Mouse (Mus musculus): ENCODE measurements at regions not wholly inside any gene's neighbourhood (a gene's known extent, or its start where the extent isn't known, plus 50 kb on each side); places are given as distances from the start of the nearest gene placed in this dataset.

GRCm38 (mm10) chr9:120657786-120658185 is 86.5 kb downstream of the Rpl14 start:
- no peaks in the 10 kb centered on the region for H3K36me3 ChIP-seq
- no peaks in the 10 kb centered on the region for H3K4me1 ChIP-seq
- ATAC-seq (ENCODE audit: borderline replicate concordance, extremely low read depth, low FRiP score, low TSS enrichment), result no peak
- no peak overlapping the region for H3K4me3 ChIP-seq
- no peaks in the 10 kb centered on the region for H3K9me3 ChIP-seq
- H3K4me2 ChIP-seq, result no peak overlapping the region
- H3K27me3 ChIP-seq, result no peaks in the 10 kb centered on the region
- no peak overlapping the region for H3K27ac ChIP-seq
- H3K9ac ChIP-seq, result no peak overlapping the region

GRCm38 (mm10) chr9:120658576-120658975 is 87.3 kb downstream of the Rpl14 start:
- Histone ChIP-seq H3K4me1 (no peaks in the 10 kb centered on the region), H3K27me3 (no peaks in the 10 kb centered on the region), H3K36me3 (no peaks in the 10 kb centered on the region), H3K9ac (no peak overlapping the region), H3K27ac (no peak overlapping the region), H3K4me3 (no peak overlapping the region), H3K4me2 (no peak overlapping the region), H3K9me3 (no peaks in the 10 kb centered on the region)
- 56% methylated on average over 2 of the region's 2 CpGs for WGBS
- ATAC-seq (ENCODE audit: borderline replicate concordance, extremely low read depth, low FRiP score, low TSS enrichment), result no peak

- Histone ChIP-seq H3K9me3 (no peaks in the 10 kb centered on the region), H3K27me3 (no peaks in the 10 kb centered on the region), H3K36me3 (no peaks in the 10 kb centered on the region), H3K9ac (no peak overlapping the region), H3K4me3 (no peak overlapping the region), H3K27ac (no peak overlapping the region), H3K4me1 (no peaks in the 10 kb centered on the region), H3K4me2 (no peak overlapping the region)
- ATAC-seq (ENCODE audit: borderline replicate concordance, extremely low read depth, low FRiP score, low TSS enrichment), result no peak
- 50% methylated on average over 5 of the region's 5 CpGs for WGBS
Measured at GRCm38 (mm10) chr9:120661226-120661625, 90.0 kb downstream of the Rpl14 start.

GRCm38 (mm10) chr9:120661641-120662227 is 90.5 kb downstream of the Rpl14 start:
- H3K4me3 ChIP-seq, result no peak overlapping the region
- whole genome bisulfite sequencing, result 86% methylated on average over 7 of the region's 7 CpGs
- H3K9ac ChIP-seq, result no peak overlapping the region
- H3K4me1 ChIP-seq, result no peaks in the 10 kb centered on the region
- no peaks in the 10 kb centered on the region for H3K9me3 ChIP-seq
- H3K27ac ChIP-seq, result no peak overlapping the region
- H3K4me2 ChIP-seq, result no peak overlapping the region
- no peaks in the 10 kb centered on the region for H3K27me3 ChIP-seq
- ATAC-seq (ENCODE audit: borderline replicate concordance, extremely low read depth, low FRiP score, low TSS enrichment), result no peak
- no peaks in the 10 kb centered on the region for H3K36me3 ChIP-seq

- Histone ChIP-seq H3K4me3 (no peak overlapping the region), H3K36me3 (no peaks in the 10 kb centered on the region), H3K9ac (no peak overlapping the region), H3K27ac (no peak overlapping the region), H3K9me3 (no peaks in the 10 kb centered on the region), H3K4me2 (no peak overlapping the region), H3K27me3 (no peaks in the 10 kb centered on the region), H3K4me1 (no peaks in the 10 kb centered on the region)
- no peak for ATAC-seq (ENCODE audit: borderline replicate concordance, extremely low read depth, low FRiP score, low TSS enrichment)
- 46% methylated on average over 6 of the region's 6 CpGs for WGBS
Measured at GRCm38 (mm10) chr9:120663181-120663580, 91.9 kb downstream of the Rpl14 start.

- no peak for ATAC-seq (ENCODE audit: borderline replicate concordance, extremely low read depth, low FRiP score, low TSS enrichment)
- Histone ChIP-seq H3K27me3 (no peaks in the 10 kb centered on the region), H3K9me3 (no peaks in the 10 kb centered on the region), H3K4me2 (no peak overlapping the region), H3K9ac (no peak overlapping the region), H3K36me3 (no peaks in the 10 kb centered on the region), H3K27ac (no peak overlapping the region), H3K4me1 (no peaks in the 10 kb centered on the region), H3K4me3 (no peak overlapping the region)
- 87% methylated on average over 10 of the region's 10 CpGs for WGBS
Measured at GRCm38 (mm10) chr9:120664086-120664485, 92.8 kb downstream of the Rpl14 start.

- Histone ChIP-seq H3K9me3 (no peaks in the 10 kb centered on the region), H3K4me2 (no peak overlapping the region), H3K9ac (no peak overlapping the region), H3K36me3 (no peaks in the 10 kb centered on the region), H3K4me1 (peaks cover 18% of the 10 kb centered on the region), H3K27me3 (peaks cover 15% of the 10 kb centered on the region), H3K27ac (no peak overlapping the region), H3K4me3 (no peak overlapping the region)
- no peak for ATAC-seq (ENCODE audit: borderline replicate concordance, extremely low read depth, low FRiP score, low TSS enrichment)
- WGBS, result 25% methylated on average over 6 of the region's 6 CpGs
Measured at GRCm38 (mm10) chr9:120672452-120672851, 101.2 kb downstream of the Rpl14 start.

GRCm38 (mm10) chr9:120674855-120675254 is 103.6 kb downstream of the Rpl14 start:
- Histone ChIP-seq H3K9ac (no peak overlapping the region), H3K27me3 (peaks cover 15% of the 10 kb centered on the region), H3K4me2 (peak overlapping the region; percentile 54), H3K4me3 (no peak overlapping the region), H3K36me3 (no peaks in the 10 kb centered on the region), H3K27ac (no peak overlapping the region), H3K9me3 (no peaks in the 10 kb centered on the region), H3K4me1 (peaks cover 20% of the 10 kb centered on the region)
- ATAC-seq (ENCODE audit: borderline replicate concordance, extremely low read depth, low FRiP score, low TSS enrichment), result no peak
- 3% methylated on average over 11 of the region's 11 CpGs for WGBS

GRCm38 (mm10) chr9:120675371-120676150 is 104.3 kb downstream of the Rpl14 start:
- H3K4me1 ChIP-seq, result peaks cover 21% of the 10 kb centered on the region
- H3K4me2 ChIP-seq, result peak overlapping the region; percentile 54
- H3K9me3 ChIP-seq, result no peaks in the 10 kb centered on the region
- WGBS, result 2% methylated on average over 18 of the region's 18 CpGs
- peaks cover 15% of the 10 kb centered on the region for H3K27me3 ChIP-seq
- ATAC-seq (ENCODE audit: borderline replicate concordance, extremely low read depth, low FRiP score, low TSS enrichment), result 0 out of 2 replicates have a peak, but pooled peaks have one; percentile 27
- H3K4me3 ChIP-seq, result peak overlapping the region; percentile 27
- H3K27ac ChIP-seq, result no peak overlapping the region
- no peak overlapping the region for H3K9ac ChIP-seq
- no peaks in the 10 kb centered on the region for H3K36me3 ChIP-seq

GRCm38 (mm10) chr9:120676301-120676700 is 105.1 kb downstream of the Rpl14 start:
- ATAC-seq (ENCODE audit: borderline replicate concordance, extremely low read depth, low FRiP score, low TSS enrichment), result no peak
- H3K27ac ChIP-seq, result no peak overlapping the region
- WGBS, result 21% methylated on average over 9 of the region's 9 CpGs
- no peak overlapping the region for H3K4me3 ChIP-seq
- no peak overlapping the region for H3K9ac ChIP-seq
- H3K9me3 ChIP-seq, result no peaks in the 10 kb centered on the region
- peaks cover 21% of the 10 kb centered on the region for H3K4me1 ChIP-seq
- peaks cover 15% of the 10 kb centered on the region for H3K27me3 ChIP-seq
- H3K4me2 ChIP-seq, result peak overlapping the region; percentile 54; the same call in 1 of the 2 replicates
- no peaks in the 10 kb centered on the region for H3K36me3 ChIP-seq

- no peak for ATAC-seq (ENCODE audit: borderline replicate concordance, extremely low read depth, low FRiP score, low TSS enrichment)
- Histone ChIP-seq H3K36me3 (no peaks in the 10 kb centered on the region), H3K4me1 (peaks cover 21% of the 10 kb centered on the region), H3K27me3 (peaks cover 15% of the 10 kb centered on the region), H3K9me3 (no peaks in the 10 kb centered on the region), H3K4me2 (no peak overlapping the region), H3K4me3 (no peak overlapping the region), H3K9ac (no peak overlapping the region), H3K27ac (no peak overlapping the region)
- WGBS, result 30% methylated on average over 8 of the region's 8 CpGs
Measured at GRCm38 (mm10) chr9:120676771-120677170, 105.5 kb downstream of the Rpl14 start.

GRCm38 (mm10) chr9:120677216-120677615 is 106.0 kb downstream of the Rpl14 start:
- 83% methylated on average over 5 of the region's 5 CpGs for WGBS
- Histone ChIP-seq H3K4me1 (peaks cover 21% of the 10 kb centered on the region), H3K36me3 (no peaks in the 10 kb centered on the region), H3K4me3 (no peak overlapping the region), H3K9me3 (no peaks in the 10 kb centered on the region), H3K27me3 (peaks cover 15% of the 10 kb centered on the region), H3K27ac (no peak overlapping the region), H3K9ac (no peak overlapping the region), H3K4me2 (no peak overlapping the region)
- no peak for ATAC-seq (ENCODE audit: borderline replicate concordance, extremely low read depth, low FRiP score, low TSS enrichment)
